Mouse (Mus musculus) kidney, postnatal 14 days (tissue): ENCODE measurements around the gene Glod4.

Experiments
- DNase-seq: peaks from one replicate; pipeline ENCODE4 v3.0.0; 2022; ENCODE audit warnings: mixed read lengths

The Glod4 gene

GRCm38 (mm10) chr11:76196977-76197469 is 46.5 kb downstream of the Glod4 start:
- DNase-seq, result no peak

- DNase-seq, result peak; percentile 7
Measured at GRCm38 (mm10) chr11:76196275-76196976, 47.1 kb downstream of the Glod4 start.

- no peak for DNase-seq
Measured at GRCm38 (mm10) chr11:76186908-76187307, 56.6 kb downstream of the Glod4 start.

GRCm38 (mm10) chr11:76183745-76184144 is 59.8 kb downstream of the Glod4 start:
- DNase-seq, result no peak

GRCm38 (mm10) chr11:76180146-76180540 is 63.4 kb downstream of the Glod4 start:
- no peak for DNase-seq

DNA sequence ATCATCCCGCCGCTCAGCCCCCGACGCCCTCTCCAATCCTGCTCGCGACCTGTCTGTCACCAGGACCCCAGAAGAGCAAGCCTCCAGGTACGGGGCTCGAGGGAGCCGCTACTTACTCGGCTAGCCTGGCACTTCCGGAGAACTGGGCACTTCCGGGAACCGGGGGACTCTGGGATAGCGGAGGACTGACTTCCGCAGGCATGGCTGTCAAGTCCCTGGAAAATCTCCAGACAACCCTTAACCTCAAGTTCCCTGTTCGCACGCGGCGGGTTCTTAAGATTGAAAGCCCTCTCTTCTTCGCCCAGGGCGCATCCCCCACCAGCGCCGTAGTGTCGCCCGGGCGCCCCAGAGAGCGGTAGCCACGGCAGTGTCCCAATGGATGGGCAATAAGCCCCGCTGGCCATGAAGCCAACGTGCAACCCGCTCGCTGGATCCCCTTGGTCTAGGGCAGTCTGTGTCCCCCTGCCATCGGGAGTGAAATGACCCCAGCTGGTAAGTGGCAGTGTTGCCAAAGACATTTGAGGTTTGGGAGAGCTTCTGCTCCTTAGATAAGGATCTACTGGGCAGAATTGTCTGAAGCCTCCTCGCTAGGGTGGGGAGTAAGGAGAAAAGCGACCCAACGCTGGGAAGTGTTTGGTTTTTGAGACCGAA is 63.9 kb downstream of the Glod4 start, which contains the start of the genes Vps53 and Fam57a:
TSS of gene Vps53 (minus strand) at position 153 of the 651 bp plus-strand sequence.
TSS of gene Fam57a (plus strand) at position 177 of the 651 bp plus-strand sequence.
- peak; percentile 94 for DNase-seq

DNA sequence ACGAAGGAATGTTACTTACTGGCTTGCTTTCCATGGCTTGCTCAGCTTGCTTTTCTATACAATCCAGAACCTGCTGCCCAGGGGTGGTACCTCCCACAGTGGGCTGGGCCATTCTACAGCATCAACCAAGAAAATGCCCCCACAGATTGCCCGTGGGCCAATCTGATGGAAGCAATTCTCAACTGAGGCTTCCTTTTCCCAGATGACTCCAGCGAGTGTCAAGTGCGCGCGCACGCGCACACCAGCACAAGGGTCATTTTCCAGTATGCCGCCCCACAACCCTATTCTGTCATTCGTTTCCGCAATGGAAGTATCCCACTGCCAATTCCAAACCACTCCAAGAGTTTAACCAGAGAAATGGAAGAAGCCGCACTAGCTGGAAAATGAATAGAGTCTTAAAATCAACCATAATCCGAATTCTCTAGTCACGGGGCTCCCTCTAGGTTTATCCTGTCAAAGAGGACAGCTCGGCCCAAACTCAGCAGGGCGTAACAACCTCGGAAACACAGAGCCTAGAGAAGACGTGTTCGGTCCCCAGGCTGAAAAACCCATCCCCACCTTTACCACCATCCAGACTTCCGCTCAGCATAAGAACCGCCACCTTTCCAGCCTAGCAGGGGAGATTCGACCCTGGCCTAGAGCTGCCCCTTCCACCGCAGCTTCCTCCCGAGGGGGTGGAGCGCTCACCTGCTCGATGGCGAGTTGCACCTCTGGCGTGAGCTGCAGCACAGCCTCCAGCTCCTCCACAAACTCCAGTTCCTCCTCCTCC is 64.6 kb downstream of the Glod4 start:
- peak; percentile 65 for DNase-seq

DNA sequence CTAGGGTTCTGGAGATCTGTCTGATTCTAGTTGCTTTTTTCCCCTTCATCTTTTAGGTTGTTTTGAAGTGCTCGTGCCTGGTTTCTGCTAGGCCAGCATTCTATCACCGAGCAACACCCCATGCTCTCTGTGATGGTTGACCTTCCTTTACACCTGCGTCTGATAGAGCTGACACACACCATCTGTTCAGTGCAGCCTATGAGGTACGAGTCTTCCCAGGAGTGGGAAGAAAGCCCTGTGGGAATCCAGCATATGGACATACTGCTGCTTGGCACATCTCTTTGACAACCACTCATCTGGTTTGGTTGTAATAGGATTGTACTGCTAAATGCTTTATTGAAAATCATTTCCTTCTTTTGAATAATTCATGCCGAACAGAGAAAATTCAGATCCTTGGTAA is 73.3 kb downstream of the Glod4 start:
- DNase-seq, result no peak

DNA sequence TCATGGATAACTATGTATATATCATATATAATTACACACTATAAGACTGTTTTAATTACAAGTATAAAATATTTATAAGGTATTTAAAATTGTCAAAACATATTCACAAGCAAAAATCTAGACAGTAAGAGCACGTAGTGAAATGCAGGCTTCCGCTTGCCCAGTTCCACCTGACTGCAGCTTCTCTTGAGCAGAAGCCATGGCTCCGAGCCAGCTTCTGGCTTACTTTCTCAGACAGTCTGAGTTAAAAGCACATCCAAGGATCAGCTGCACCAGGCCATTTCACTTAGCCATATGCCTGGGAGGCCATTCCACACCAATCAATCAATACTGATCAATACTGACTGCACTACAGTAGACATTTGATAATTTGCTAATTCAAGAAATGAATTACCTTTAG is 74.5 kb downstream of the Glod4 start:
- DNase-seq, result peak; percentile 81

GRCm38 (mm10) chr11:76167079-76167765 is 76.3 kb downstream of the Glod4 start:
- peak; percentile 82 for DNase-seq

- peak; percentile 14 for DNase-seq
Measured at GRCm38 (mm10) chr11:76166657-76167056, 76.9 kb downstream of the Glod4 start.

DNA sequence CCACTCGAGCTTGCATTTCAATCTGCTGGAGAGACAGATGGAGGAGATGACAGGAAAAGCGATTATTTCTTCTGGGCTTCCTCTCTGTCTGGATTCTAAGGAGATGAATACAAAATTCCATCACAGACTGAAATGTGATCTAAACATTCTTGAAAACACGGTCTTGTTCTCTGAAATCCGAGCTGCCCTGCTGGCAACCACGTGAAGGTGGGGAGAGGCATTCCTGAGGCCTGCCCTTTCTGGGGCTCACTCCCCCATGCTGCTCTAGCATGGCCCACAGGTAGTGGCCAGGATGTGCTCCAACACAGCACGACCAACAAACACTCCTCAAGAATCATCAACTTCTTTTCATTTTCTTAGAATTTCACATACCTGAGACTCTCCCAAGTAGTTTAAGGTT is 83.3 kb downstream of the Glod4 start:
- DNase-seq, result no peak

DNA sequence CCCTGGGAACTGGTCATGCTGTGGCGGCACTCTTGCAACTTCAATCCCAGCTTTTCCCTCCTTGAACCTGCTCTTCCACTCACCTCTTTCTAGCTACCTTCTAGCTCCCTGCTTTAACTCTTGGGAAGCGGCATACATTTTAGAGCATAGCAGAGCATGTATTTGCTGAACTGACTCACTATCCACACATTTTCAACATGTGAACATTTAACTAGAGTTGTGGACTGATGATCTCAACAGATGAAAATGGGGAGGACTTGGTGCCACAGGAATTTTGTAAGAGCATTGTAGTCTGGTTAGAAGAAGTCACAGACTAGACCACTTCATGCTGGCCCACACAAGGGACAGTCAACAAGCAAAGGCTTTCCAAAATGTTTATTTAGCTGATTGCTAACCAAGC is 85.2 kb downstream of the Glod4 start:
- DNase-seq, result no peak

GRCm38 (mm10) chr11:76154861-76155260 is 88.7 kb downstream of the Glod4 start:
- no peak for DNase-seq

- no peak for DNase-seq
Measured at GRCm38 (mm10) chr11:76154200-76154599, 89.3 kb downstream of the Glod4 start.

DNA sequence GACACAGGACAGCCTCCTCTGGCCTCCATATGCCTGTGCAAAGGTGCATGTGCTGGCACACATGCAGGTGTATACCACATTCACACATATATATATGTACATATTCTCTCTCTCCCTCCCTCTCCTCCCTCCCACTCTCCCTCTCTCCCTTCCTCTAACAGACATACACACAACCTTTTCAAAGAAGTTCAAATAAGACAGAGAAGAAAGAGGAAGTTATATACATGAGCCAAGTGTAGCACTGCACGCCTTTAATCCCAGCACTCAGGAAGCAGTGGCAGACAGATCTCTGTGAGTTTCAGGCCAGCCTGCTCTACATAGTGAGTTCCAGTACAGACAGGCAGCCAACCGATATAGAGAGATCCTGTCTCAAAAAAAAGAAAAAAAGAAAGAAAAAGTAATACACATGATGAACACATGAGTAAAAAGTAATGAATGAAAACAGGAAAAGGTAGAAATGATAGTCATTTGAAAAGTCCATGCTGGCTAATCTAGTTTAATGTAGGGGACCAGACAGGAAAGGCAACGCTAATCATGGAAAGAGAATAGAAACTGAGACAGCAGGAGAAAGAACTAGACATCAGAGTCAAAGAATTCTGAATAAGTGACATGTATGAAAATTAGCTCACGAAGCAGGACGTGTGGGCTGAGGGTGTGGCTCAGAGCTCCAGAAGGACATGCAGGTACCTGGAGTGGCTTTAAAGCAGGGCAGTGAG is 90.1 kb downstream of the Glod4 start:
- no peak for DNase-seq

GRCm38 (mm10) chr11:76150980-76151379 is 92.5 kb downstream of the Glod4 start:
- no peak for DNase-seq

DNA sequence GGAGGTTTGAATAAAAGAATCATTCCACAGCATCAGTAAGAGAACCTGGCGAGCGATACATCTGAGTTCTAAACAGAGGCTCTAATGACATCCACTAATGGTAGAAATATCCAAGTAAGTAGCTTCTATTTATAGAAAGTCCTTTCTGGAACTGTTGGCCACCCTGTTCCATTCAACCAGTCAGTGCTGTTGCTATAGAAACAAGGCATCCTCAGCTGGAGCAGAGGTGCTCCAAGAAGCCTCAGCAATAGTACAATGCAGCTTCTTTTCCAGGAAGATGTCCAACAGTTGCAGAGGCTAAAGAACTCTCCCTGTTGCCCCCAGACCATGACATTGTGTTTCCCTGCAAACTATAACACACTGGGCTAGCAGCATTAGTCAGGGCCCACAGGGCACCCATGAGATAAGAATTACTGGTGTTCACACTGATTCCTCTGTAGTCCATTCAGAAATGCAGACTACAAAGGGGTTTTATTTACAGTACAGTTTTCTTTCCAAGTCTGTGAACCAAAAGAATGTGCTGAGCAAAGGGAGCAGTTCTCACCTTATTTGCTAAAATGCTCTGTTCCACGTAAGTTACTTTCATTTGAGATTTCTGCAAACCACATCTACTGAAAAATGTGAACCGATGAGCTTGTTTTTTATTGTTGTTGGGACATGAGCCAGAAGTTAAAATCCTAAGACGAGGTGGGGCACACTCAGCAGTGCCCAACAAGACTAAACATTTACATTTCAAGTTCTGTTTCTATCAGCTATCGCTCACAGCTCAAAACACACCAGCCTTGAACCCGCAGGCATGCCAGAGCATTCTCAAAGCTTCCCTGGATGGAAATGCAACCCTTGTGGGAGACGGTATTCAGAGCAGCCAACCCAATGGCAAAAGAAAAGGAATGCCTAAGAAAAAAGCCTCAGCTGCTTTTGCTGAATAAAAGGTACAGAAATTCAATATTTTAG is 95.2 kb downstream of the Glod4 start:
- no peak for DNase-seq

GRCm38 (mm10) chr11:76146187-76147010 is 97.1 kb downstream of the Glod4 start:
- no peak for DNase-seq

GRCm38 (mm10) chr11:76145169-76145568 is 98.4 kb downstream of the Glod4 start:
- DNase-seq, result no peak
